ENCODE assay signal across 11 mouse cellular contexts in the genomic region with DNA sequence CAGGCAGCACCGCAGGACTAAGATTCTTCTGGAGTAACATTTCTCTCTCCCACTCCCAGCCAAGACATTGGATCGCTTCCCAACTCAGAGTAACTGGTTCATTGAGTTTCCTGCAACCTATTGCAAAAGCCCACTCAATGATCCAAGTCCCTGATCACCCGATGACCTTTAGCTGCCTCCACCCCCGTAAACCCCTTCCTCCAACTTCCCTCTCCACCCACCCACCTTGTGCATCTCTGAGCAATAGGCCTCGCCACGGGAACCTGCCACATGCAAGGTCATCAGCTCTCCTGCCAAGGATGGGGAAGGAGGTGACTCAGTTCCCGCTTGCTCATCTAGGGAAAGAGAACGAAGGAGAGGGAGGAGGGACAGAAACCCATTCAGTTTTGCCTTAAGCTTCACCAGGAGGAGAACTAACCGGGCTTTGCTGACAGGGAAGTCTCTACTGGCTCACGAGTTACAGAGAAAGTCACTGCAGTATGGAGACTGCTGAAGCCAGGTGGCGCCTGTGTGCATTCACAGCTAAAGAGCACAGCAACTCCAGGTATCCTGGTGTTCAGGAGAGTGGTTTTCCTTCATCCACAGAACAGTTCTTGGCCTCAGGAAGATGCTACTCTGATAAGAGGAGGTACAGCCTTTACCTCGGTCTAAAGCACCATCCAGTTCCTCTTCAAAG. TPM values are rescaled to one million over a fixed set of nuclear protein-coding genes. Genes with fewer than 3 reads are reported as not detected.
DNase-seq lines count a peak whose midpoint lies in the region; ATAC-seq and TF ChIP-seq lines count a peak whose summit lies in the region.
"Had no signal": no experiment of that assay in that cellular context is flagged by ENCODE, and none has a peak within 500 bp of the region (broad histone marks: within the 10 kb centered on the region; RNA-seq: fewer than 3 reads in every experiment).

No protein-coding gene starts in this region.

- WGBS in forebrain, postnatal 0 days: 47% methylated on average over 12 of the region's 12 CpGs
- 51% methylated on average over 12 of the region's 12 CpGs for WGBS in forebrain, embryonic 10.5 days

- no peak overlapping the region for H3K4me3 ChIP-seq in forebrain, postnatal 0 days (ENCODE audit: low read depth, low read length)
- H3K4me3 ChIP-seq in forebrain, embryonic 10.5 days: no peak overlapping the region
- H3K4me3 ChIP-seq: embryonic facial prominence, embryonic 12.5 days; liver, embryonic 13.5 days had no signal

- H3K27ac ChIP-seq in forebrain, postnatal 0 days (ENCODE audit: low read depth, low read length): no peak overlapping the region
- H3K27ac ChIP-seq in forebrain, embryonic 10.5 days: no peak overlapping the region
- H3K27ac ChIP-seq: embryonic facial prominence, embryonic 12.5 days; liver, embryonic 13.5 days had no signal

- H3K9ac ChIP-seq in forebrain, postnatal 0 days: no peak overlapping the region
- H3K9ac ChIP-seq: embryonic facial prominence, embryonic 12.5 days; liver, embryonic 13.5 days had no signal

- H3K36me3 ChIP-seq in forebrain, postnatal 0 days (ENCODE audit: insufficient read depth): no peaks in the 10 kb centered on the region
- no peaks in the 10 kb centered on the region for H3K36me3 ChIP-seq in forebrain, embryonic 10.5 days (replicated peaks)
- H3K36me3 ChIP-seq: embryonic facial prominence, embryonic 12.5 days; liver, embryonic 13.5 days had no signal

- no peaks in the 10 kb centered on the region for H3K27me3 ChIP-seq in forebrain, postnatal 0 days (ENCODE audit: insufficient read depth, low read length)
- H3K27me3 ChIP-seq in forebrain, embryonic 10.5 days (ENCODE audit: poor library complexity, severe bottlenecking): peaks cover 61% of the 10 kb centered on the region

- no peaks in the 10 kb centered on the region for H3K4me1 ChIP-seq in forebrain, postnatal 0 days (ENCODE audit: insufficient read depth)
- H3K4me1 ChIP-seq in forebrain, embryonic 10.5 days: peaks cover 34% of the 10 kb centered on the region
- H3K4me1 ChIP-seq: liver, embryonic 13.5 days had no signal

- no peak for DNase-seq in forebrain, postnatal 0 days
- DNase-seq in forebrain, embryonic 10.5 days (ENCODE audit: extremely low spot score, low spot score): no peak
- DNase-seq in lung, adult 18-20 months: peak; percentile 32 to 57
- no peak for DNase-seq in lung, postnatal 4 days
- peak; percentile 37 for DNase-seq in ZHBTc4 (ENCODE audit: low read depth, low spot score)
- DNase-seq in lung, postnatal 25 days (ENCODE audit: low spot score): peak; percentile 34
- no peak for DNase-seq in layer of hippocampus, adult 18-20 months (ENCODE audit: low spot score in 2 of 2)
- DNase-seq in layer of hippocampus, postnatal 14 days (ENCODE audit: low spot score in 2 of 2): no peak
- DNase-seq: liver, embryonic 13.5 days had no signal

- H3K4me2 ChIP-seq in forebrain, postnatal 0 days (ENCODE audit: low read depth): no peak overlapping the region
- H3K4me2 ChIP-seq: embryonic facial prominence, embryonic 12.5 days; heart, embryonic 11.5 days; liver, embryonic 13.5 days had no signal

- TF ChIP-seq CTCF in forebrain, postnatal 0 days (IDR thresholded peaks at IDR 0.05; ENCODE audit: low read depth): peak; percentile 67

- no peaks in the 10 kb centered on the region for H3K9me3 ChIP-seq in forebrain, postnatal 0 days (ENCODE audit: low read length)
- H3K9me3 ChIP-seq in forebrain, embryonic 10.5 days: no peaks in the 10 kb centered on the region
- H3K9me3 ChIP-seq: embryonic facial prominence, embryonic 12.5 days; liver, embryonic 13.5 days had no signal

- no peak for ATAC-seq in forebrain, postnatal 0 days

RNA-seq across cellular contexts. Expression of a gene that starts 7.2 kb away (rescaled TPM):
- 35.7 and 45.8 TPM in 2 replicates for total RNA-seq in forebrain, postnatal 0 days (2014; rRNA removed)
- 9.5 and 12.9 TPM in 2 replicates for polyA plus RNA-seq in forebrain, postnatal 0 days (2015; fragmentation: Nextera tagmentation; extraction: Ambion mirVana)
- 0.31 and 0.36 TPM in 2 replicates for polyA plus RNA-seq in forebrain, embryonic 10.5 days (2016; fragmentation: Nextera tagmentation; extraction: Ambion mirVana)
- total RNA-seq in layer of hippocampus, adult 18-20 months (2021): 10 to 100 TPM; 16.5 to 26.3 TPM
- 10 to 100 TPM in 1 of 2 experiments, 1 to 10 TPM in 1; 3.4 to 12.0 TPM for total RNA-seq in layer of hippocampus, postnatal 14 days (2021)

Comparison
In these comparisons a context has a peak if more than half of its experiments do, and no peak if none do; other contexts are left out.
1. DNase-seq: peak in lung, adult 18-20 months (2 of 2), ZHBTc4 (single experiment) and lung, postnatal 25 days (single experiment); none in forebrain, postnatal 0 days (single experiment), forebrain, embryonic 10.5 days (single experiment), lung, postnatal 4 days (0 of 2), layer of hippocampus, adult 18-20 months (0 of 2) and layer of hippocampus, postnatal 14 days (0 of 2).